Mouse (Mus musculus) olfactory bulb, adult 2 months (tissue): Measurements from ENCODE around the gene Sppl2a.

Experiments used
- CTCF ChIP-seq: fragments of 200-500 bp; IDR thresholded peaks from 2 replicates; pipeline ENCODE4 v1.5.1; 2012; ENCODE audit warnings: low read depth, mild to moderate bottlenecking, low read length, moderate library complexity; ENCODE audit not compliant: insufficient read depth
- POLR2A ChIP-seq: fragments of 200-500 bp; IDR thresholded peaks from 2 replicates; pipeline ENCODE4 v1.6.1; 2012; ENCODE audit warnings: mild to moderate bottlenecking, low read depth, low read length, moderate library complexity; ENCODE audit not compliant: insufficient read depth

DNA sequence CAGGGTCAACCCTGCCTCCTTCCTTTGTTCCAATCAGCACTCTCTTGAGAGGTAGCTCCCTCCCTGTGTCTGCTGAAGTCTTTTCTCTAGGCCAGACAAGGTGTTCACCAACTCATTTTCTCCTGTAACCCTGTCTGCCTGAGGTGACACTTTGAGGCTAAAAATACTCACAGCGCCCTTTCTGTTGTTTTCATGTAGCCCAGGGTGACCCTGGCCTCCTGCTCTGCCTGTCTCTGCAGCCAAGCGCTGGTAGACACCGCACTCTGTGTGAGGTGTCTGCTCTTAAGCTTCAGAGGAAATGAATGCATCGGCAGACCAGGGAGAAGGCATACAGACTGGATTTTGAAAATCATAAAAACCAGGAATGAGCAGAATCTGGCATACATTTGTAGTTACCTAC, 18.9 kb downstream of the Sppl2a start:
- no peak for TF ChIP-seq CTCF
- no peak for TF ChIP-seq POLR2A
